Mouse (Mus musculus) testis, postnatal 10 days (tissue): ENCODE measurements around the gene Rgl1.

Experiments
- DNase-seq: peaks from one replicate; pipeline ENCODE4 v3.0.0; 2021; ENCODE audit warnings: low spot score

The Rgl1 gene

DNA sequence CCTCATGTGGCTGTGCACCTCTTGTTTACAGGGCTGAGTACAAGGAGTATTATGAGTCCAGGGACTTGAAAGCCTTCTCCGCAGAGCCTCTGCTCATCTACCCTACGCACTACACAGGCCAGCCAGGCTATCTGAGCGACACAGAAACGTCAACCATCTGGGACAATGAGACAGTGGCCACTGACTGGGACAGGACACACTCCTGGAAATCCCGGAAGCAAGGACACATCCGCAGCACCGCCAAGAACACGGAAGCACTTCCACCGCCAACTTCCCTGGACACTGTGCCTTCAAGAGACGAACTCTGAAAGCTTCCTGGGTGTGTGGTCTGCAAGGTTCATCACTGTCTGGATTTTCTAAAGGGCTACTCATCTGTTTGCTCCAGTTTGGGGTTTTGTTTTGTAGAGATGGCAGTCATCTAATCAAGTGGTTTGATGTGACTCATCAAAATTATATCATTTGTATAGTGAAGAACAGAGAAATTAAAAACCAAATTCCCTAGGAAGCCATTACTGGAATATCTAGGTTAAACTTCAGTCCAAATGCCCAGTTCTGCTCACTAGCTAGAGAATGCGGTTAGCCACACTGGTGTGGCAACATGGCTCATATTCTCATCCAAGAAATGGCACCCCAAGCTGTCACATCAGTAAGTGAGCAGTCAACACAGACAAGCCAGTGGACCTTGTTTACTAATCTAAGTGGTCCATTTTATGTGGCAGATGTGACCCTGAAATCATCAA, 257.5 kb downstream of the Rgl1 start:
- DNase-seq, result no peak

DNA sequence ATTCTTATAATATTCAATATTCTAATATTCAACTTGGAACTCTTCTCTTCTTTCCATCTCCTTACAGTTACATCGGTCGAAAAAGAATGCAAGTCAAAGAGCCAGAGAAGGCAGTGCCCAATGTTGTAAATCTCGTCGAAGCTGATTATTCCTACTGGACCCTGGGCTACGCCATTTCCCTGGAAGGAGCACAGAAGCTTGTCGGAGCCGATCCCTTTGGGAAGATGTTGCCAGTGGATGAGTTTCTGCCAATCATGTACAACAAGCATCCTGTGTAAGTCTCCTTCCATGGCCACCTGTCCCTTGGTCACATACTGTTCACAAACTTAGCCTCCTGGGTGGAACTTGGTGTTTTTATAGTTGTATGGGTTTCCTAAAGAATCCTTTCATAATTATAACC, 259.4 kb downstream of the Rgl1 start:
- no peak for DNase-seq

DNA sequence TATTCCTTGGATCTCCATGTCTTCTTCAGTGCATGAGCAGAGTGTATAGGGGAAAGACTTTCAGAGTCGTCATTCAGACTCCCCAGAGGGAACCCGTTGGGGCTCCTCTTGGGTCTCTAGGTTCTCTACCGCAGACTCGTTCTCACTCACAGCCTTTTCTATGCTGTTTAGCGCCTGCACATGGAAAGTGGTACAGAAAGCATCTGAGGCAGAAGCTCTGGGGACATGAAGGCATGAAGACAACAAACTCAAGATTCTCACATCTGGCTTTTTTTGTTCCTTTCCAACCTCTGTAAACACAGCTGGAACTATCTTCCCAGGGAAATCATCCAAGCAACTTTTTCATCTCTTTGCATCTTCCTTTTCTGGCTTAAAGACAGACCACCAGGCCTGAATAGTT, 260.0 kb downstream of the Rgl1 start:
- no peak for DNase-seq

DNA sequence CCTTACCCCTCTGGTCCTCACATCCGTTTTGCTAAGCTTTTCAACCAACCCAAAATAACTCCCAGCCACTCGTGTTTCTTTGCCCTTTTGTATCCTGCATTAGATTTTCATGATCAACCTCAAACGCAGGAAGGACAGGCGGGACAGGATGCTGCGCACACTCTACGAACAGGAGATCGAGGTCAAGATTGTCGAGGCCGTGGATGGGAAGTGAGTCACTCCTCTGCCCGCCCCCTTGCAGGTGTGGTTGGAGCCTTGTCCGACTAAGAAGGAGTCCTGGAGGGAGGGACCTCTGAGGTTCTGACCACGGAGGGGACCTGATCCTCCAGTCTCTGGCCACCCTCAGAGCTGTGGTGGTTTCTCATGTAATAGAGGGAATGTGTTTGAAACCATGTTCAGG, 266.3 kb downstream of the Rgl1 start:
- peak; percentile 35 for DNase-seq

DNA sequence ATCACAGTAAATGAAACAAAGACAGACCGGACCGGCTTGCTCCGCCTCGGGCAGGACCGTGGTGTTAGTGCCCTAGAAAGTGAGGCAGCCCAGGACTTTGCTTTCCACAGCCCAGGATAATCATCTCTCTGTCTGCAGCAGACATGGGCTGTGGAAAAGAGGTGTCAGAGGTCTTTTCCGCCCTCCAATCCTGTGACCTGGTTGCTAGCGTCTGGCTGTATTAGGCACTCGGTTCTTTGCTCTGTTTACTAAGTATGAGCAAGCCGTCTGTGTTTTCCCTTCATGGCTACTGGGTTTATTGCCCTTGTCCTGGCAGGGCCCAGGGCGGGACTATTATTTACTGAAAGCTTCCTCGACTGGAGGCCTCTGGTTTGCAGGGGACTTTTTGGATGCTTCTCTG, 268.6 kb downstream of the Rgl1 start:
- DNase-seq, result no peak

DNA sequence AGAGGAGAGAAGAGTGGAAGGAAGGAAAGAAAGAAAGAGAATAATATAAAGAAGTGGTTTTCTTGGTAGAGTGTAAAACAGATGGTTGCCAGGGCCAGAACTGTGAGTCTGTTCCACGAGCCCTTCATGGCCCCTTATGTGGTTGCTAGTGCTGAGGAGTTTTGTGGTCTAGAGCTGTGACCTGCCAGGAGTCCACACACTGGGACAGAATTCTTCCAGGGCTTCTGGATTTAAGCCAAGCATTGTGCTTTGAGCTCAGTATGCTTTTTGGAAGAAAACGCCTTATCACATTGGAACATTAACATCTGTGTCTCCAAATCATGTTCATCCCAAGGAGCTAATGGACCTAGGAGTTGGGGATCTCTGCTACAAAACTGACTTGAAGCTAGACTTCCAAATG, 269.3 kb downstream of the Rgl1 start:
- DNase-seq, result no peak

DNA sequence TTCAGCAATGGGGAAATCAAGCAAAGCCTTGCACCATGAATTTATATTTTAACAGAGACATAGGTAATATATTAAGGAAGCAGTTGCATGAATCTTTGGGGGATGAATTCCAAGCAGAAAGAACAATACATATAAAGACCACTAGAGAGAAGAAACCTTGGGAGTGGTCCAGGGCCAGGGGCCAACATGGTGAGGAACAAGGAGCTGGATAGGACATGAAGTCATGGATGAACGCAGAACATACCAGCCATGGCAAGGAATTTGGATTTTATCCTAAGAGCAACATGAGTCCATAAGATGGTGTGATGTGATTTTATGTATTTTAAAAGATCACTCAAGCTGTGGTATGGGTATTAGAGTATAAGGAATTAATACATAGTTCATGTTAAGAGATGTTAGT, 273.9 kb downstream of the Rgl1 start:
- DNase-seq, result no peak

DNA sequence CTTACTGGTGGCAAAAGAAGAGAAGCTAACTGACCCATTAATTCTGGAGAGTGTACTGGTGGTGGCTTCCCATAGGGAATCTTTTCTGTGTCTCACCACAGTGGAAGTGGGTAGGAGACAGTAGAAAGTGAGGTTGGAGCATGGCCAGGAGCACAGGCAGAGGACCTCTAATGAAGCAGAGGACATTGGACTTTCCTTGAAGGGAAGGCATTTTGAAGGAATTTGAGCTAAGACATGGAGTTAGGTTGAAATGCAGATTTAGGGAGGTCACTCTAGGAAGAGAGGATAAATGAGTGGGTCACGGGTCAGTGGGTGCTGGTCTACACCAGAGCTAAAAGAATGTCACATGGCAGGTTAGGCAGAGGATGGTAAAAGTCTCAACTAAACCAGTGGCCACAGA, 275.3 kb downstream of the Rgl1 start:
- no peak for DNase-seq

DNA sequence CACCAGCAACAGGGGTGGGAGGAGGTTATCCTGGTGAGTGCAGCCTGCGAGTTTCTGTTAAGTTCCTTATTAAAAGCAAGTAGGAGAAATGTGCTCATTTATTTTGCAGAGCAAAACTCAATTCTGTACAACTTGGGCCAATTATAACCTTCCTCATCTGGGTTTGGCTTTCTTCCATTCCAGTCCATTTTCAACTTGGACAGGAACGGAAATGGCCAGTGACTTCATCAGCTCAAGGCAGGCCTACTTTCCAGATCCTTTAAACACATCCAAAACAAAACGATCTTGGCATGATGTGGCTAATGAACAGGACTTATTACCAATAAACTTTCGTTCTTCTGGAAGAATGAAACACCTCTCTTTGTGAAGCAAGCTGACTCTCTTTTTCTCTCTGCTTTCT, 290.0 kb downstream of the Rgl1 start:
- DNase-seq, result no peak

DNA sequence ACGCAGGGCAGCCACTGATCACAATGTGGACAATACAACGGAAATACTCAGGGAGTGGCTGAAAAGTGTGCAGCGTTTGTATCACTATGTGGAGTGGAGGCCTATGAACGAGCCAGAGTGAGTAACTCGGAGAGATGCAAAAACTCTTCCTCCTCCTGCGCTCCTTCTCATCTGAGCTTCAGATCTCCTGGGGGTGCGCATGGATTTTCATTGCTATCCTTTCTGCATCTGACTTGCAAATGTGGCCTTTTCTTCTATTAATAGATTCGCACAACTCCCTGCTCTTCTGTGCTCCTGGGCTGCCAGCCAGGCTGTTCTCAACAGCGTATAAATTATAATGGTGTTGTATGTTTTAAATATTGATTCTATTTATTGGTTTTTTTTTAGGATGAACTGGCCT, 297.7 kb downstream of the Rgl1 start:
- DNase-seq, result no peak
